Mouse (Mus musculus): ENCODE measurements around the gene Ufsp2. TPM values are rescaled to one million over a fixed set of nuclear protein-coding genes. Genes with fewer than 3 reads are reported as not detected.

Gene Ufsp2
- total and polyA plus RNA-seq, 3 experiments, result 12.1 to 25.9 (median 25.3) TPM

- peaks cover 2% of the 10 kb centered on the region for H3K4me1 ChIP-seq (ENCODE audit: control insufficient read depth, insufficient read depth, low read length)
- intact Hi-C loops (cut with DNase I), result no loop called here
- 79% methylated on average over 3 of the region's 3 CpGs for WGBS
Observed at GRCm38 (mm10) chr8:46007050-46007672, 31.8 kb downstream of the Ufsp2 start.

GRCm38 (mm10) chr8:46010306-46010705 is 35.0 kb downstream of the Ufsp2 start:
- TF ChIP-seq CTCF (IDR thresholded peaks at IDR 0.05), result no peak
- WGBS, result 49% methylated on average over 2 of the region's 2 CpGs
- peaks cover 2% of the 10 kb centered on the region; the same call in 1 of the 2 replicates for H3K36me3 ChIP-seq (ENCODE audit: control insufficient read depth, insufficient read depth, low read length)
- peaks cover 2% of the 10 kb centered on the region for H3K4me1 ChIP-seq (ENCODE audit: control insufficient read depth, insufficient read depth, low read length)
- no peaks in the 10 kb centered on the region for H3K27me3 ChIP-seq (ENCODE audit: control insufficient read depth, insufficient read depth, low read length)
- peak overlapping the region; percentile 62 for H3K27ac ChIP-seq
- intact Hi-C loops (cut with DNase I), result no loop called here
- DNase-seq, result no peak
- peak overlapping the region; percentile 33 for H3K4me3 ChIP-seq
- H3K9ac ChIP-seq (ENCODE audit: low read depth, low read length), result peak overlapping the region; percentile 50
- no peaks in the 10 kb centered on the region for H3K79me2 ChIP-seq (replicated peaks; ENCODE audit: control insufficient read depth, insufficient read depth, low read length)

More at GRCm38 (mm10) chr8:46007050-46007672, 31.8 kb downstream of the Ufsp2 start:
- Histone ChIP-seq H3K9ac (ENCODE audit: low read depth, low read length) (no peak overlapping the region), H3K36me3 (ENCODE audit: control insufficient read depth, insufficient read depth, low read length) (peaks cover 4% of the 10 kb centered on the region; the same call in 1 of the 2 replicates), H3K79me2 (replicated peaks; ENCODE audit: control insufficient read depth, insufficient read depth, low read length) (no peaks in the 10 kb centered on the region), H3K4me3 (no peak overlapping the region), H3K27ac (no peak overlapping the region), H3K27me3 (ENCODE audit: control insufficient read depth, insufficient read depth, low read length) (no peaks in the 10 kb centered on the region)
- TF ChIP-seq EP300 (IDR thresholded peaks at IDR 0.05; ENCODE audit: insufficient read depth, low read depth, low read length), result no peak
- no peak for TF ChIP-seq CTCF (IDR thresholded peaks at IDR 0.05)
- no peak for TF ChIP-seq POLR2A (IDR thresholded peaks at IDR 0.05; ENCODE audit: insufficient read depth, low read depth, low read length)
- DNase-seq, result no peak

- peak; percentile 41 to 51 for DNase-seq
- Histone ChIP-seq H3K9ac (ENCODE audit: low read depth, low read length) (peak overlapping the region; percentile 59), H3K27me3 (ENCODE audit: control insufficient read depth, insufficient read depth, low read length) (no peaks in the 10 kb centered on the region), H3K36me3 (ENCODE audit: control insufficient read depth, insufficient read depth, low read length) (no peaks in the 10 kb centered on the region), H3K4me1 (ENCODE audit: control insufficient read depth, insufficient read depth, low read length) (peaks cover 2% of the 10 kb centered on the region), H3K27ac (peak overlapping the region; percentile 62), H3K4me3 (peak overlapping the region; percentile 33), H3K79me2 (replicated peaks; ENCODE audit: control insufficient read depth, insufficient read depth, low read length) (no peaks in the 10 kb centered on the region)
- WGBS, result 6% methylated on average over 17 of the region's 17 CpGs
- intact Hi-C loops (cut with DNase I), result no loop called here
- 0 out of 2 replicates have a peak, but pooled peaks have one; percentile 39 for TF ChIP-seq EP300 (IDR thresholded peaks at IDR 0.05; ENCODE audit: insufficient read depth, low read depth, low read length)
- peak; percentile 70 for TF ChIP-seq CTCF (IDR thresholded peaks at IDR 0.05)
- TF ChIP-seq POLR2A (IDR thresholded peaks at IDR 0.05; ENCODE audit: insufficient read depth, low read depth, low read length), result no peak
Observed at GRCm38 (mm10) chr8:46010746-46011680, 35.7 kb downstream of the Ufsp2 start.

GRCm38 (mm10) chr8:46022203-46022602 is 46.9 kb downstream of the Ufsp2 start:
- TF ChIP-seq POLR2A (IDR thresholded peaks at IDR 0.05; ENCODE audit: insufficient read depth, low read depth, low read length) (0 out of 2 replicates have a peak, but pooled peaks have one; percentile 33), EP300 (IDR thresholded peaks at IDR 0.05; ENCODE audit: insufficient read depth, low read depth, low read length) (0 out of 2 replicates have a peak, but pooled peaks have one; percentile 16), CTCF (IDR thresholded peaks at IDR 0.05) (no peak)
- peak; percentile 46 to 53 for DNase-seq
- 45% methylated on average over 9 of the region's 9 CpGs for WGBS
- Histone ChIP-seq H3K9ac (ENCODE audit: low read depth, low read length) (no peak overlapping the region), H3K79me2 (replicated peaks; ENCODE audit: control insufficient read depth, insufficient read depth, low read length) (no peaks in the 10 kb centered on the region), H3K4me1 (ENCODE audit: control insufficient read depth, insufficient read depth, low read length) (peaks cover 3% of the 10 kb centered on the region), H3K36me3 (ENCODE audit: control insufficient read depth, insufficient read depth, low read length) (no peaks in the 10 kb centered on the region), H3K27ac (peak overlapping the region; percentile 60), H3K27me3 (ENCODE audit: control insufficient read depth, insufficient read depth, low read length) (no peaks in the 10 kb centered on the region), H3K4me3 (no peak overlapping the region)
- intact Hi-C loops (cut with DNase I), result no loop called here

- intact Hi-C loops (cut with DNase I), result no loop called here
- TF ChIP-seq EP300 (IDR thresholded peaks at IDR 0.05; ENCODE audit: insufficient read depth, low read depth, low read length), result no peak
- TF ChIP-seq CTCF (IDR thresholded peaks at IDR 0.05), result no peak
- no peak for TF ChIP-seq POLR2A (IDR thresholded peaks at IDR 0.05; ENCODE audit: insufficient read depth, low read depth, low read length)
- WGBS, result 83% methylated on average over 9 of the region's 9 CpGs
- no peak overlapping the region for H3K4me3 ChIP-seq
- no peaks in the 10 kb centered on the region for H3K79me2 ChIP-seq (replicated peaks; ENCODE audit: control insufficient read depth, insufficient read depth, low read length)
- H3K9ac ChIP-seq (ENCODE audit: low read depth, low read length), result no peak overlapping the region
- H3K36me3 ChIP-seq (ENCODE audit: control insufficient read depth, insufficient read depth, low read length), result no peaks in the 10 kb centered on the region
- no peak for DNase-seq
- H3K27ac ChIP-seq, result peak overlapping the region; percentile 60
- no peaks in the 10 kb centered on the region for H3K27me3 ChIP-seq (ENCODE audit: control insufficient read depth, insufficient read depth, low read length)
- peaks cover 3% of the 10 kb centered on the region for H3K4me1 ChIP-seq (ENCODE audit: control insufficient read depth, insufficient read depth, low read length)
Observed at GRCm38 (mm10) chr8:46022758-46023157, 47.4 kb downstream of the Ufsp2 start.

All from heart, adult 2 months (tissue).